Mouse (Mus musculus) sigmoid colon, adult 10 weeks (tissue): ENCODE data around the gene Adipor2. TPM values are rescaled to one million over a fixed set of nuclear protein-coding genes. Genes with fewer than 3 reads are reported as not detected.

ENCODE experiments used
- polyA plus RNA-seq: library from polyadenylated mRNA; stranded (reverse); fragments of 350-450 nt; fragmentation: Illumina TruSeq; extraction: RNeasy Lipid Tissue Mini Kit (QIAGEN cat#74804); gene quantifications from one replicate; pipeline ENCODE4 v1.2.3, GENCODE M21; 2014; ENCODE audit warnings: low read depth, low replicate concordance

Gene Adipor2
- 116 TPM for polyA plus RNA-seq

DNA sequence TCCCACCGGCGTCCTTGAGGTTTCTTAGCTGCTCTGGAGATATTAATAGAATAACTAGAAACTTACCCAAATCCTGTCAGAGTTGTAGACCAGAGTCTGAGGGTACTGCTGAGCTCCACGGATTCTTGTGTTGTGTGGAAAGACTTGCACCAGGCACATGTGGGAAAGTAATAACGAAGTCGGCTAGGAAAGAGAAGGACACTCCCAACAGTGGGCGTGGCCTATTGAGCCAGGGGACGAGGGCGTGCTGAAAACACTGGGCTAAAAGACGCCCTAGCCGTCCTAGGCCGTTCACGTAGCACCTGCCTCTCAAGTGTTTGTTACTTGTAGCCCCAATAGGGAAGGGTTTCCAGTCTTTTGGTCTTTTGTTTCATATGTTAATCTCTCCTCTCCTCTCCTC lies at the start of gene Adipor2:
Gene Adipor2 (minus strand): TSS at position 351 of the 400 bp plus-strand sequence.

DNA sequence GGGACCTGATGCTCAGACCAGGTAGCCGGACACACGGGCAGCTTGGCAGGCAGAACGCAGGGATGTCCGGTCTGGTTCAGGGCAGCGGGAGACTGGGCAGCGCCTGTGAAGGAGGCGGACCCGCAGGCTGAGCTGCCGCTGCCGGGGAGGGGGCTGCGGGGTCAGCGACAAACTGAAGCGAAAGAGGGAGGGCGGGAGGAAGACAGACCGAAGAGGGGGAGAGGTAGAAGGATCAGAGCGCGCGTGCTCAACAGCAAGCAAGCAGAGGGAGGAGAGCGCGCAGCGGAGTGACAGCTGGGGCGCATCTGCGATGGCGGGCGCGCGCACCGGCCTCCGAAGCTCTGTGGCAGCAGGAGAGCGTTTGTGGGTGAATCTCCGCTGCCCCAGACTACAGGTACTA lies 87.0 kb downstream of the Adipor2 start, which contains the start of gene Lrtm2:
Gene Lrtm2 (minus strand): TSS at position 261 of the 400 bp plus-strand sequence.

Other genes starting within 250 kb of the Adipor2 start
- gene Dcp1b, start 242.5 kb downstream of the Adipor2 start, polyA plus RNA-seq = 11.5 TPM
- gene Cacna1c, start 221.3 kb downstream of the Adipor2 start, polyA plus RNA-seq = 5.8 TPM
- gene Cacna2d4, start 181.2 kb downstream of the Adipor2 start, polyA plus RNA-seq = 0.06 TPM
- not detected for gene Lrtm2, start 86.9 kb downstream of the Adipor2 start, polyA plus RNA-seq
- 32.3 TPM for gene Fbxl14, start 62.0 kb upstream of the Adipor2 start, polyA plus RNA-seq
- gene Wnt5b, start 126.6 kb upstream of the Adipor2 start, polyA plus RNA-seq = not detected